Mouse (Mus musculus) forebrain, embryonic 11.5 days (tissue): ENCODE measurements at regions not wholly inside any gene's neighbourhood (a gene's known extent, or its start where the extent isn't known, plus 50 kb on each side); places are given as distances from the start of the nearest gene placed in this dataset.
A peak's percentile ranks its signal among the peaks of the same experiment; 100 is the strongest.

Experiments used
- ATAC-seq: fragments of 200-750 bp; cut with Nextera tagmentation; replicated peaks from 2 replicates; pipeline ENCODE4 v1.8.0; 2017; ENCODE audit warnings: moderate TSS enrichment; ENCODE audit not compliant: low FRiP score
- DNase-seq: peaks from one replicate; pipeline ENCODE4 v3.0.0-alpha.2; 2017; ENCODE audit warnings: low spot score
- H3K27ac ChIP-seq: fragments of 300-500 bp; sonication (generic); 2 replicates; pipeline ENCODE4 v1.5.1; 2014; ENCODE audit warnings: low read depth, low read length
- H3K27me3 ChIP-seq: fragments of 300-500 bp; sonication (generic); 2 replicates; pipeline ENCODE4 v1.6.1; 2014; ENCODE audit warnings: mild to moderate bottlenecking, low read length, mixed read lengths; ENCODE audit not compliant: control insufficient read depth, insufficient read depth
- H3K36me3 ChIP-seq: fragments of 300-500 bp; sonication (generic); 2 replicates; pipeline ENCODE4 v1.6.1; 2014; ENCODE audit warnings: mild to moderate bottlenecking, low read length, moderate library complexity, mixed read lengths; ENCODE audit not compliant: control insufficient read depth, insufficient read depth
- H3K4me1 ChIP-seq: fragments of 300-500 bp; sonication (generic); replicated peaks from 2 replicates; pipeline ENCODE4 v1.6.1; 2014; ENCODE audit warnings: low read length, mixed read lengths; ENCODE audit not compliant: control insufficient read depth, insufficient read depth
- H3K4me2 ChIP-seq: fragments of 300-500 bp; sonication (generic); 2 replicates; pipeline ENCODE4 v1.6.1; 2014; ENCODE audit warnings: low read depth, mild to moderate bottlenecking, low read length, moderate library complexity, mixed read lengths; ENCODE audit not compliant: severe bottlenecking
- H3K4me3 ChIP-seq: fragments of 300-500 bp; sonication (generic); 2 replicates; pipeline ENCODE4 v1.5.1; 2014; ENCODE audit warnings: low read depth, low read length
- H3K9ac ChIP-seq: fragments of 300-500 bp; sonication (generic); 2 replicates; pipeline ENCODE4 v1.6.1; 2014; ENCODE audit warnings: low read length
- H3K9me3 ChIP-seq: fragments of 300-500 bp; sonication (generic); 2 replicates; pipeline ENCODE4 v1.6.1; 2016; ENCODE audit warnings: low read length, mixed read lengths; ENCODE audit not compliant: control insufficient read depth
- WGBS: fragments of 180-500 bp; shearing (Covaris S2); extraction: QIAGEN DNeasy Blood & Tissue Kit; methylation state at CpG from one replicate; pipeline ENCODE4 v1.1.7; 2014; 5-methylcytosine and 5-hydroxymethylcytosine counted together

- Histone ChIP-seq H3K4me1 (no peaks in the 10 kb centered on the region), H3K9ac (no peak overlapping the region), H3K4me2 (no peak overlapping the region), H3K27ac (no peak overlapping the region), H3K36me3 (no peaks in the 10 kb centered on the region), H3K4me3 (no peak overlapping the region), H3K9me3 (no peaks in the 10 kb centered on the region), H3K27me3 (no peaks in the 10 kb centered on the region; the same call in 1 of the 2 replicates)
- no peak for ATAC-seq
- WGBS: 63% methylated on average over 6 of the region's 6 CpGs
- no peak for DNase-seq
Measured at GRCm38 (mm10) chrX:11655466-11655865, 327.8 kb downstream of the H2al1j start.

- no peak for ATAC-seq
- Histone ChIP-seq H3K9ac (no peak overlapping the region), H3K27me3 (peaks cover 2% of the 10 kb centered on the region; the same call in 1 of the 2 replicates), H3K36me3 (no peaks in the 10 kb centered on the region), H3K4me1 (no peaks in the 10 kb centered on the region), H3K9me3 (no peaks in the 10 kb centered on the region), H3K27ac (no peak overlapping the region), H3K4me2 (no peak overlapping the region), H3K4me3 (no peak overlapping the region)
- WGBS: 72% methylated on average over 9 of the region's 9 CpGs
- DNase-seq: no peak
Measured at GRCm38 (mm10) chrX:11657606-11658254, 330.1 kb downstream of the H2al1j start.

- WGBS: 23% methylated on average over 6 of the region's 6 CpGs
- Histone ChIP-seq H3K36me3 (no peaks in the 10 kb centered on the region), H3K4me2 (no peak overlapping the region), H3K9me3 (no peaks in the 10 kb centered on the region), H3K27me3 (peaks cover 8% of the 10 kb centered on the region), H3K4me3 (no peak overlapping the region), H3K4me1 (peaks cover 7% of the 10 kb centered on the region; the same call in 1 of the 2 replicates), H3K9ac (no peak overlapping the region), H3K27ac (0 out of 2 replicates have a peak overlapping the region, but pooled peaks have one; percentile 6)
- ATAC-seq: no peak
- no peak for DNase-seq
Measured at GRCm38 (mm10) chrX:11663187-11663829, 335.7 kb downstream of the H2al1j start.

DNA sequence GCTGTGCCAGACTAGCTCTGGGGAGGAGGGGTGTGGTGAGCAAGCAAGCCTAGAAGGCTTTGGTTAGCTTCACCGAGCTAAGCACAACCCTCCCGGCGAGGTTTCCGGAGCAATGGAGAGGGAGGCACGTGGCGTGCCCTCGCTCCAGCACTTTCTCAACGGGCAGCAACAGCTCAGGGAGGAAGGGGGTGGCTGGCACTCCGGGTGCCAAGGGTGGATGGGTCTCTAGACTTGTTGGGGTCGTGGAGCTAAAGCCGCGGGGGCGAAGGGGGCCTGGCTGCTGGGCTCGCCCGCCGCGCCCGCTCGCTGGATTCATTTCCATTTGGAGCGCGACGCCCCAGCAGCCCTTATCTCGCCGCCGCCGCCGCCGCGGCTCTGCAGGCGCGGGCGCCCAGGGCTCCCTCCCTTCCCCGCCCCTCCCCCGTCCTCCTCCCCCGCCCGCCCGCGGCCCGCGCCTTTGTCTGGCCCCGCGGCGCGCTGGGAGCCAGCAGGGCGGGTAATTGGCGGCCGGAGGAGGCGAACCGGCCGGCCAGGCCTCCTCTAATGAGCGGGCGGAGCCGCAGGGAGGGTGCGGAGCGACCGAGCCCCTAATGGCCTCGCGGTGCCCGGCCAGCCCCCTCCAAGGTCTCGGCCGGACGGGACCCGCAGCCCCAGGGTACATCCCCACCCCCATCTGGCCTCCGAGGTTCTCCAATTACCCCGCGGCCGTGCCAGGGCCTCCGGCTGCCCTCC, 336.9 kb downstream of the H2al1j start:
- 22% methylated on average over 11 of the region's 68 CpGs for WGBS

DNA sequence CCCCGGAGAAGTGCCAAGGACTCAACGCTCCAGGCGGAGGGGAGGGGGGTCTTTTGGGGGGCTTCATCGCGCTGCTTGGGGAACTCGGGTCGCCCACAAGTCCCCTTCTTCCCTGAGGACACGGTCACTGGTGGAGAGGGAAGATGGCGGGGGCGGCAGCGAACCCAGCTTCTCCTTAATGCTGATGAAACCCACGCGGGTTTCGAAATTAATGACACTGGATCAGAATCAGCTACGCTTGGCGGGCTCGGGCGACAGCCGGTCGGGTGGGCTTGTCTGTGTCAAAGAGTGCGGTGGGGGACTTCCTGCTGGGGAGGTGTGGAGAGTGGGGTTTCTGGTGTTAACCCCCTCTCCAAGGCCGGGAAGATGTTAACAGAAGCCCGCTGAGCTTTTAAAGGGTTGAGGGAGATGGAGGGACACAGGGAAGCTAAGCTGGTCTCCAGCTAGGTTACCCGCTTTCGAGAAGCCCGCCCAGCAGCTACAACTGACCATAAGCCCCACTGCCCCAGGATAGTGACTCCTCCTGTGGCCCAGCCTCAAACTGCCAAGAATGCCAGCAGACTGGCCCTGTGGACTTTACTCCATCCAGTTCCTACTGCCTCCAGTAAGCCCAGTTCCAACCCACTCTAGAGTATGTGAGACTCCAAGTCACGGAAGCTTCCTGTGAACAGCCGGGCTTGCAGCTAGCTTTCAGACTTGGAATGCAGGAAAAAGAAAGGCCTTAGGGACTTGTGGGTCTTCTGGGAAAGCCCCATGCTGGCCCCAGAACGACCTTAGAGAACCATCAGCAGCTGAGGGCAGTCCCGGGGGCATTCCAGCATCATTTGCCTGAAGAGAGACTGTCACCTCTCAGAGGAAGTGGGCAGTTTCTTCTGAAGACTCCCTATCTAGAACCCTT, 337.7 kb downstream of the H2al1j start:
- Histone ChIP-seq H3K36me3 (no peaks in the 10 kb centered on the region), H3K4me1 (peaks cover 7% of the 10 kb centered on the region; the same call in 1 of the 2 replicates), H3K4me2 (peak overlapping the region; percentile 58), H3K4me3 (peak overlapping the region; percentile 33), H3K27ac (peak overlapping the region; percentile 66), H3K9ac (peak overlapping the region; percentile 75), H3K27me3 (peaks cover 8% of the 10 kb centered on the region), H3K9me3 (no peaks in the 10 kb centered on the region)
- ATAC-seq (peak; percentile 8; the same call in 1 of the 2 replicates), DNase-seq (no peak)
- 12% methylated on average over 27 of the region's 30 CpGs for WGBS

More for the DNA sequence above, 336.9 kb downstream of the H2al1j start:
- DNase-seq (peak; percentile 84), ATAC-seq (peak; percentile 84)
- peaks cover 8% of the 10 kb centered on the region for H3K27me3 ChIP-seq
- H3K9me3 ChIP-seq: no peaks in the 10 kb centered on the region
- H3K4me1 ChIP-seq: peaks cover 7% of the 10 kb centered on the region; the same call in 1 of the 2 replicates
- peak overlapping the region; percentile 66 for H3K27ac ChIP-seq
- H3K4me3 ChIP-seq: peak overlapping the region; percentile 33
- H3K36me3 ChIP-seq: no peaks in the 10 kb centered on the region
- H3K9ac ChIP-seq: peak overlapping the region; percentile 75
- H3K4me2 ChIP-seq: peak overlapping the region; percentile 58

GRCm38 (mm10) chrX:11666517-11666916, 338.9 kb downstream of the H2al1j start:
- H3K4me1 ChIP-seq: peaks cover 7% of the 10 kb centered on the region; the same call in 1 of the 2 replicates
- WGBS: 25% methylated on average over 6 of the region's 15 CpGs
- H3K27ac ChIP-seq: no peak overlapping the region
- no peaks in the 10 kb centered on the region for H3K9me3 ChIP-seq
- no peaks in the 10 kb centered on the region for H3K36me3 ChIP-seq
- DNase-seq (no peak), ATAC-seq (no peak)
- no peak overlapping the region for H3K9ac ChIP-seq
- no peak overlapping the region for H3K4me2 ChIP-seq
- H3K4me3 ChIP-seq: no peak overlapping the region
- peaks cover 8% of the 10 kb centered on the region for H3K27me3 ChIP-seq

GRCm38 (mm10) chrX:11671805-11672204, 344.2 kb downstream of the H2al1j start:
- Histone ChIP-seq H3K4me3 (no peak overlapping the region), H3K4me1 (no peaks in the 10 kb centered on the region), H3K9ac (no peak overlapping the region), H3K27ac (no peak overlapping the region), H3K27me3 (peaks cover 3% of the 10 kb centered on the region), H3K9me3 (no peaks in the 10 kb centered on the region), H3K4me2 (no peak overlapping the region), H3K36me3 (no peaks in the 10 kb centered on the region)
- DNase-seq: no peak
- WGBS: 71% methylated on average over 8 of the region's 8 CpGs
- no peak for ATAC-seq

DNA sequence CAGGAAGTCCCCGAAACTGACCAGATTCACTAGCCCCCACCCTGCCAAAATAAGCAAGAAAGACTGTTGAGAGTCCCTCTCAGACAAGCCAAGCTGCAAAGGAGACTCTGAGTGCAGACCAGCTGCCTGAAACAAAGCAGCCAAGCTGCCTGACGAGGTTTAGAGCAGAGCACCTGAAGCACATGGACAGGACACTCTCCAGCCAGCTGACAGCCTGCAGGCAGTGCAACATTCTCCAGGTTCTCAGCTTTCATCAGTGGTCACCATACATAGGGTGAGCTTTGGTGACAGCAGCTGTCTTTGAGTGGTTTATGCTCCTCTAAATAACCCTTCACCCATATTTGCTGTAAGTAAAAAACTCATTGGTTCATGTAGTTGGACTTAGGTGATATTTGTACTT, 350.5 kb downstream of the H2al1j start:
- ATAC-seq (no peak), DNase-seq (no peak)
- H3K27me3 ChIP-seq: peaks cover 2% of the 10 kb centered on the region
- WGBS: 71% methylated on average over 2 of the region's 2 CpGs
- no peak overlapping the region for H3K4me2 ChIP-seq
- no peak overlapping the region for H3K4me3 ChIP-seq
- H3K36me3 ChIP-seq: no peaks in the 10 kb centered on the region
- no peaks in the 10 kb centered on the region for H3K4me1 ChIP-seq
- no peaks in the 10 kb centered on the region for H3K9me3 ChIP-seq
- H3K27ac ChIP-seq: no peak overlapping the region
- H3K9ac ChIP-seq: no peak overlapping the region
